Mouse (Mus musculus) liver, embryonic 11.5 days (tissue): ENCODE results near the gene Cryzl1. TPM values are rescaled to one million over a fixed set of nuclear protein-coding genes. Genes with fewer than 3 reads are reported as not detected.

Source experiments
- ATAC-seq: fragments of 200-750 bp; cut with Nextera tagmentation; replicated peaks from 2 replicates; pipeline ENCODE4 v1.8.0; 2017; ENCODE audit warnings: moderate number of reproducible peaks, mild to moderate bottlenecking, moderate TSS enrichment, moderate library complexity; ENCODE audit not compliant: low FRiP score
- DNase-seq: peaks from one replicate; pipeline ENCODE4 v3.0.0-alpha.2; 2017; ENCODE audit warnings: low spot score
- H3K27ac ChIP-seq: fragments of 300-500 bp; sonication (generic); 2 replicates; pipeline ENCODE4 v1.5.1; 2014; ENCODE audit warnings: mild to moderate bottlenecking, low read depth, low read length, control low read depth
- H3K27me3 ChIP-seq: fragments of 300-500 bp; sonication (generic); replicated peaks from 2 replicates; pipeline ENCODE4 v1.6.1; 2014; ENCODE audit warnings: low read length, mixed read lengths; ENCODE audit not compliant: control insufficient read depth, insufficient read depth
- H3K36me3 ChIP-seq: fragments of 300-500 bp; sonication (generic); 2 replicates; pipeline ENCODE4 v1.6.1; 2014; ENCODE audit warnings: mild to moderate bottlenecking, low read length, moderate library complexity, mixed read lengths; ENCODE audit not compliant: control insufficient read depth, insufficient read depth
- H3K4me1 ChIP-seq: fragments of 300-500 bp; sonication (generic); replicated peaks from 2 replicates; pipeline ENCODE4 v1.6.1; 2014; ENCODE audit warnings: low read length, mixed read lengths; ENCODE audit not compliant: control insufficient read depth, insufficient read depth
- H3K4me2 ChIP-seq: fragments of 300-500 bp; sonication (generic); 2 replicates; pipeline ENCODE4 v1.6.1; 2014; ENCODE audit warnings: mild to moderate bottlenecking, control low read depth, moderate library complexity
- H3K4me3 ChIP-seq: fragments of 300-500 bp; sonication (generic); 2 replicates; pipeline ENCODE4 v1.5.1; 2014; ENCODE audit warnings: low read depth, low read length, control low read depth
- H3K9ac ChIP-seq: fragments of 300-500 bp; sonication (generic); 2 replicates; pipeline ENCODE4 v1.6.1; 2014; ENCODE audit warnings: low read depth, low read length, control low read depth
- H3K9me3 ChIP-seq: fragments of 300-500 bp; sonication (generic); 2 replicates; pipeline ENCODE4 v1.6.1; 2016; ENCODE audit warnings: low read length, inconsistent platforms, mixed read lengths; ENCODE audit not compliant: control insufficient read depth
- WGBS: fragments of 180-500 bp; shearing (Covaris S2); extraction: QIAGEN DNeasy Blood & Tissue Kit; methylation state at CpG from one replicate; pipeline ENCODE4 v1.1.7; 2014; 5-methylcytosine and 5-hydroxymethylcytosine counted together
- polyA plus RNA-seq: library from polyadenylated mRNA; unstranded; fragments of >200 nt; fragmentation: Nextera tagmentation; extraction: Ambion mirVana; gene quantifications from 2 replicates; pipeline ENCODE4 v1.2.1, GENCODE M21; 2014

Gene Cryzl1
- polyA plus RNA-seq, result 56.4 and 57.7 TPM in 2 replicates

GRCm38 (mm10) chr16:91728123-91729065, at the start of gene Cryzl1:
Gene Cryzl1, minus strand, starts transcription at chr16:91728975.
- under 1% methylated on average over 46 of the region's 46 CpGs for WGBS
- peak within 1 kb of the TSS; percentile 94 for H3K4me2 ChIP-seq
- no peaks in the 10 kb centered on the region; the same call in none of the 2 replicates for H3K4me1 ChIP-seq

DNA sequence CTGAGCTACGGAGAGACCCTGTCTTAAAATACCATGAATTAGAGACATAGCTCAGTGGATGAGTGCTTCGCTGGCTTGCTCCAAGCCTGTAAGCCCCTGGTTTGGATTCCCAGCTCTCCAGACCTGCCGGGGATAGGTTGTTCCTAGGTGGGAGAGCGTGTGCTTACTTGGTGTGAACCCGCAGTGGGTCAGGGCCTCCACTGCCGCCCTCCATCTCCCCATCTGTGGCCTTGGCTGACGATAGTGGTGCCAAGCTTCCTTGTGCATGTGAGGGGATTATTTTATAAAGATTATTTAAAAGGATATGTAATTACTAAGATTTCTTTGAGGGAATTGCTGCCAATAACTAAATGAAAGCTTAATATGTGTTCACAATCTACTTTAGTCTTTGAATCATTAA, 43.8 kb upstream of the Cryzl1 start:
- Histone ChIP-seq H3K9ac (no peak overlapping the region), H3K36me3 (no peaks in the 10 kb centered on the region), H3K27ac (no peak overlapping the region), H3K4me2 (no peak overlapping the region), H3K27me3 (no peaks in the 10 kb centered on the region), H3K4me3 (no peak overlapping the region), H3K9me3 (no peaks in the 10 kb centered on the region), H3K4me1 (peaks cover 15% of the 10 kb centered on the region)
- ATAC-seq (no peak), DNase-seq (no peak)
- 80% methylated on average over 7 of the region's 7 CpGs for WGBS

More at GRCm38 (mm10) chr16:91728123-91729065, at the start of gene Cryzl1:
- H3K9ac ChIP-seq, result peak within 1 kb of the TSS; percentile 65
- peak; percentile 94 for ATAC-seq
- peak within 1 kb of the TSS; percentile 78 for H3K4me3 ChIP-seq
- H3K27ac ChIP-seq, result peak within 1 kb of the TSS; percentile 65
- no peaks in the 10 kb centered on the region for H3K9me3 ChIP-seq
- peaks cover 4% of the 10 kb centered on the region; the same call in 1 of the 2 replicates for H3K36me3 ChIP-seq
- DNase-seq, result peak; percentile 94
- H3K27me3 ChIP-seq, result peaks cover 14% of the 10 kb centered on the region

DNA sequence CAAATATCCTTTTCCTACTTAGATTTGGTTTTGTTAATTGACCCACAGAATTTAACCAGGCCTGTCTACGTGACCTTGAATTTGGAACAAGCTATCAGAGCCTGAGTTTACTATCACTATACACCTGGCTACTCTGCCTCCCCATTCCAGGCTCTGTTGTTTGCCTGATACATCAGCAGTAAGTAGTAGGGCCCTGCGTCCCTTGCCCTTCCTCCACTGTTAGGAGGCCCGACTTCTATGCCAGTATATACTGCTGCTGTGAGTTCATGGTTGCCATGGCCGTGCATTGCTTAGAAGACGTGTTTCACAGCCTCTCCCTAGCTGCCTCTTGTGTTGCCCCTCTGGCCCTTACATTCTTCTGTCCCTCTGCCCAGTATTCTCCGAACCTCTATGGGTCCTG, 42.6 kb upstream of the Cryzl1 start:
- no peak for DNase-seq
- peaks cover 17% of the 10 kb centered on the region for H3K4me1 ChIP-seq
- no peaks in the 10 kb centered on the region for H3K36me3 ChIP-seq
- H3K9ac ChIP-seq, result no peak overlapping the region
- no peaks in the 10 kb centered on the region for H3K27me3 ChIP-seq
- H3K4me3 ChIP-seq, result no peak overlapping the region
- no peak overlapping the region for H3K27ac ChIP-seq
- H3K4me2 ChIP-seq, result no peak overlapping the region
- no peaks in the 10 kb centered on the region for H3K9me3 ChIP-seq
- WGBS, result 77% methylated on average over 6 of the region's 6 CpGs
- no peak for ATAC-seq

- no peaks in the 10 kb centered on the region for H3K36me3 ChIP-seq
- no peak overlapping the region for H3K4me2 ChIP-seq
- H3K27ac ChIP-seq, result no peak overlapping the region
- ATAC-seq (no peak), DNase-seq (no peak)
- H3K4me1 ChIP-seq, result peaks cover 20% of the 10 kb centered on the region
- no peak overlapping the region for H3K9ac ChIP-seq
- H3K4me3 ChIP-seq, result no peak overlapping the region
- WGBS, result 71% methylated on average over 5 of the region's 5 CpGs
- H3K27me3 ChIP-seq, result no peaks in the 10 kb centered on the region
- H3K9me3 ChIP-seq, result no peaks in the 10 kb centered on the region
Measured at GRCm38 (mm10) chr16:91770662-91771061, 41.9 kb upstream of the Cryzl1 start.

GRCm38 (mm10) chr16:91769911-91770310, 41.1 kb upstream of the Cryzl1 start:
- Histone ChIP-seq H3K27ac (no peak overlapping the region), H3K9me3 (no peaks in the 10 kb centered on the region), H3K4me1 (peaks cover 20% of the 10 kb centered on the region), H3K27me3 (no peaks in the 10 kb centered on the region), H3K36me3 (no peaks in the 10 kb centered on the region), H3K9ac (no peak overlapping the region), H3K4me3 (no peak overlapping the region), H3K4me2 (no peak overlapping the region)
- ATAC-seq (no peak), DNase-seq (no peak)
- WGBS, result 89% methylated on average over 5 of the region's 5 CpGs

DNA sequence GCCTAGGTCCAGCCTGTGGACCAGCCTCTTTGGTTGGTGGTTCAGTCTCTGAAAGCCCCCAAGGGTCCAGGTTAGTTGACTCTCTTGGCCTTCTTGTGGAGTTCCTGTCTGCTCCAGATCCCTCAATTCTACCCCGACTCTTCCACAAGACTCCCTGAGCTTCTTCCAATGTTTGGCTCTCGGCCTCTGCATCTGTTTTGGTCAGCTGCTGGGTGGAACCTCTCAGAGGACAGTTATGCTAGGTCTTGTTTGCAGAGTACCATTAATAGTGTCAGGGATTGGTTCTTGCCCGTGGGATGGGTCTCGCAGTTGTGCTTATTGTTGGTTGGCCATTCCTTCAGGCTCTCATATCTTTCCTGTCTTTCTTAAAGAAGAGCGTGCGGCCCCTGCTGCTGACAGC, 39.8 kb upstream of the Cryzl1 start:
- no peaks in the 10 kb centered on the region for H3K27me3 ChIP-seq
- no peaks in the 10 kb centered on the region for H3K9me3 ChIP-seq
- DNase-seq (no peak), ATAC-seq (no peak)
- H3K4me2 ChIP-seq, result no peak overlapping the region
- WGBS, result 87% methylated on average over 6 of the region's 6 CpGs
- no peaks in the 10 kb centered on the region for H3K36me3 ChIP-seq
- H3K4me1 ChIP-seq, result peaks cover 20% of the 10 kb centered on the region
- H3K4me3 ChIP-seq, result no peak overlapping the region
- no peak overlapping the region for H3K9ac ChIP-seq
- H3K27ac ChIP-seq, result no peak overlapping the region

GRCm38 (mm10) chr16:91767165-91767701, 38.5 kb upstream of the Cryzl1 start:
- no peak overlapping the region for H3K9ac ChIP-seq
- ATAC-seq, result no peak
- no peak for DNase-seq
- peaks cover 18% of the 10 kb centered on the region for H3K4me1 ChIP-seq
- H3K36me3 ChIP-seq, result no peaks in the 10 kb centered on the region
- no peak overlapping the region for H3K4me3 ChIP-seq
- H3K27me3 ChIP-seq, result no peaks in the 10 kb centered on the region
- WGBS, result 83% methylated on average over 11 of the region's 11 CpGs
- H3K4me2 ChIP-seq, result no peak overlapping the region
- no peaks in the 10 kb centered on the region for H3K9me3 ChIP-seq
- H3K27ac ChIP-seq, result no peak overlapping the region

DNA sequence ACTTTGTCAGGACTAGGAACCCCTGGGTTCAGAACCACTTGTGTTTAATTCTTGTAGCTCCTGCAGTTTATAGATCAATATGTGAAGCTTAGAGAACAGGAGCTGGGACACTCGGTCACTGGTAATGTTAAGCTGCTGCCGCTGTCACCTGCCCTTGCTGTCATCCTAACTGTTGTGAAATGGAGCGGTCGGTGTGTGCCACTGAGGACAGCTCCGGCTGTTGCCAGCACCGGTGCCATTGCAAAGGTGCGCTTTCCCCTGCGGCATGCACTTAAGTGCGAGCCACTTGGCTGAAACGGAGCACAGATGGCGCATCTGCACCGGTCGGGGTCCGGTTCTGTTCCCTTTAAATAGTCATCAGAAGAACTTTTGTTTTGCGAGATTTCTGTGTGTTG, 37.0 kb upstream of the Cryzl1 start:
- ATAC-seq, result no peak
- H3K9ac ChIP-seq, result no peak overlapping the region
- no peaks in the 10 kb centered on the region for H3K9me3 ChIP-seq
- peaks cover 13% of the 10 kb centered on the region; the same call in 1 of the 2 replicates for H3K4me1 ChIP-seq
- no peaks in the 10 kb centered on the region for H3K36me3 ChIP-seq
- no peak overlapping the region for H3K4me2 ChIP-seq
- no peak overlapping the region for H3K4me3 ChIP-seq
- WGBS, result 87% methylated on average over 15 of the region's 15 CpGs
- no peak overlapping the region for H3K27ac ChIP-seq
- H3K27me3 ChIP-seq, result no peaks in the 10 kb centered on the region
- DNase-seq, result no peak
